Mouse (Mus musculus): ENCODE results near the gene Fndc8.
"Not testable (repeated sequence)": the region's sequence is repeated elsewhere in the genome, so short reads cannot be mapped to it uniquely, and the experiment has no call there.

Gene Fndc8

DNA sequence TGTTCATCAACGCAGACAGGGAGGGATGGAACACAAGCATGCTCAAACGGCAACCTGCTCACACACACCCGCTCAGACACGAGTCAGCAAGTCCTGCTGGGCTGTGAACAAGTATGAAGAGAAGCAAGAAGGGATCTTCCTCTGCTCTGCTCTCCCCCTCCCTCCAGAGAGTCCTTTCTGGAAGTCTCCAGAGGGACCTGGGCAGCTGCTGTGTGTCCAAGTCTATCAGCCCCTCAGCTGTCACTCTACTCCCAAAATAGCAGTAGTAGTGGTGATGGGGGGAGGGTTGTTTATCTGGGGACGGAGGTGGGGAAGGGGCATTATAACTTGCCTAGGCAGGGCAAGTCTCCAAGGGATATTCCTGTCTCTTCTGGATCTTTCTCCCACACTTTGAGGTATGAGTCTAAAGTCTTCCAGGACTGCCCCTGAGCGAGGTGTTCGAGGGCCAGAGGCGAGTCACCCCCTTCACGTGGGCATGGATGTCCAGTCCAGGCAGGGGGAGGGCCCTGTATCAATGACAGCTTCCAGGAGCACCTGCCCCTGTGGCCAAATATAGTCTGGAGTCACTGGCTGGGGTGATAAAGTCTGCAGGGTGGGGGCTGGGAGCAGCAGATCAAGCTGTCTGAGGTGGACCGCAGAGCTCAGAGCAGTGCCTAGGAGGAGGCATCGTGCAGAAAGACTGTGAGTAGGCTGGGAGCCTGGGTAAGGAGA lies 18.9 kb downstream of the Fndc8 start:
- DNase-seq (ENCODE audit: low spot score in 2 of 2) = no peak

DNA sequence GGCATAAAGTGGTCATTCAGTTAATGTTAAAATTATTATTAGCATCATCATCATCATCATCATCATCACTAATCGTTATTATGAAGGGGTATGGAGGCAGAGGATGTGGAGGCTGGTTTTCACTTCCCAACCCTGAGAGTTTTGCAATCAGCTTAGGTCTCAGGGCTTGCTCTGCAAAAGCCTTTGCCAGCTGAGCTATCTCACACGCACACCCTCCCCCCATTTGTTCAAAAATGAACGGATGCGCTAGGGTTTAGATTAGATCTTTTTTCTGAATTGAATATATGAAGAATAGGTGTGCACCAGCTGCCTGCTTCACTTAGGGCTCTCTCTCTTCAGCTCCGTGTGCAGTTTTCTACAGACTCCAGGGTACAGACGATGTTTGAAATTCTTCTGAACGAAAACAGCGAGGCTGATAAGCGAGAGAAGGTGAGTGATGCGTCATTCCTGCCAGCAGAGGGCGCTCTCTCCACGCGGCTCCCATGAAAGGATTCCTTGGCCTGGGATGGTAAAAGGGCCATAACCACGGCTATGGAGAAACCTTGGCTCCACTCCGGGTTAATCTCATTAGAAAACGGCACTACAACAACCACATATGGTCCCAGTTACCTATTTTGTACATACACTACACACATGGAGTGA lies 22.9 kb downstream of the Fndc8 start:
- peak; percentile 60 to 80 for DNase-seq (ENCODE audit: low spot score in 2 of 2)

DNA sequence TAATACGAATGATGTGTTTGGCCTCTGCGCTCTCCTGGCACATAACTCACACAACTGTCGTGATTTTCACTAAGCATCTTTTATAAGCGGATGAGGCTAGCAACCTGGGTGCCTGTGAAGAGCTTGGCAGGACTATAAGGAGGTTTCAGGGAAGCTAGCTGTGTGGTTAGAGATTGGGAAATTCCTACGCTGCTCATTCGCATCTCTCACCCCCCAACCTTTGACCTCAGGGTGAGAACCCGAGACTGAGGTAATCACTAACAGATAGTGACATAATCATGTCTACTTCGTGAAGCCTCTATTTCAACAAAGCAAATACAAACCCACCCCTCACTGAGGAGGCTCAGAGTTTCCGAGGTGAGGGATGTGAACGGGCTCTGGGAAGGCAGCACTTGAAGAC lies 28.8 kb downstream of the Fndc8 start:
- no peak for DNase-seq (ENCODE audit: low spot score in 2 of 2)

DNA sequence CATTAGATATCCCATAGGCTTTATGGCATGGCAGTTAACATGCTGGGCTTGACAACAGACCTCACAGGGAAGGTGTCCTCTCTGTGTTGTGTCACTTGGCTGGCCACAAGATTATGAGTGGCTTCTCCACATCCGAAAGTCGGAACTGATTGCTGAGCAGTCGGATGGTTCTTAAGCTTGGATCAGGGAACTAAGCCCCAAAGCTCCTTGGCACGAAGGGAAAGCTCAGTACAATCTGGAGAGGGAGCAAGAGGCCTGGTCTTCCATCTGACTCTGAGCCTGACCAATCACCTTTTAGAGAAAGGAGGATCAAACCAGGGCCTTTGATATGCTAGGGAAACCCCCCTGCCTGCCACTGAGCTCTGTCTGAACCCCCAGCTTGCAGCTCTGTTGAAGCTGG lies 29.8 kb downstream of the Fndc8 start:
- no peak for DNase-seq (ENCODE audit: low spot score in 2 of 2)

DNA sequence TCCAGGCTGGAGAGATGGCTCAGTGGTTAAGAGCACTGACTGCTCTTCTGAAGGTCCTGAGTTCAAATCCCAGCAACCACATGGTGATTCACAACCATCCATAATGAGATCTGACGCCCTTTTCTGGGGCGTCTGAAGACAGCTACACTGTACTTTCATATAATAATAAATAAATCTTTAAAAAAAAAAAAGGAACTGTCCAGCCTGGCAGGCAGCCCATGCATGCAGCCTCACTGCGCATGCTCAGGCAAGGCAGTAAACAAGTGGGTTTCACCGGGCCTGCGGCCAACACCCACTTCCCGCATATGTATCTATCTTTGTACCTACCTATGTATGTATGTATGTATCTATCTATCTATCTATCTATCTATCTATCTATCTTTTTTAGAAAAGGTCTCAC lies 32.0 kb downstream of the Fndc8 start:
- not testable (repeated sequence) for DNase-seq (ENCODE audit: low spot score in 2 of 2)

DNA sequence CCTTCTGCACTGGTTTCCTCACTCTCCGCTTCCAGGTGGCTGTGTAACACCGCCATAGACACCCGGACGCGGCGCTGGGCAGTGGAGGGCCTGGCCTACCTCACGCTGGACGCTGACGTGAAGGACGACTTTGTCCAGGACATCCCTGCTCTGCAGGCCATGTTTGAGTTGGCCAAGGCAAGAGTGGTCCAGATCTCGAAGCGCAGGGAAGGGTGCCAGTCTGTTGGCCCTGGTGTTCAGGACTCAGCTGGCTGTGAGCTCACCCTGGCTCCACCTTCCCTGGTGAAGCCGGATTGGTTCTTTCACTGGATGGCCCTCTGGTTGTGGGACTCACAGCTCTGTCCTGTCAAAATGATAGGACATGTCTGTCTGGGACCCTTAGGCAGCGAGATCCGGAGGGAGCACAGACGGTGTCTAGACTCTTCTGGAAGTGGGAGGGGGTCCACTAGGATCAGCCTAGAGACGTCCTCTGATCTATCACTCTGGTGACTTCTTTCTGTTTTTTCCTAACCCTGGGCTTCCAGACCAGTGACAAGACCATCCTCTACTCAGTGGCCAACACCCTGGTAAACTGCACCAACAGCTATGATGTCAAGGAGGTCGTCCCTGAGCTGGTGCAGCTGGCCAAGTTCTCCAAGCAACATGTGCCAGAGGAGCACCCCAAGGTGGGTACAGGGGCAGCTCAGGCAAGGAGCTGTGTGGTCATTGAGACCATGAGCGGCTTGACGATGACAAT lies 37.1 kb downstream of the Fndc8 start:
- DNase-seq (ENCODE audit: low spot score in 2 of 2) = no peak

DNA sequence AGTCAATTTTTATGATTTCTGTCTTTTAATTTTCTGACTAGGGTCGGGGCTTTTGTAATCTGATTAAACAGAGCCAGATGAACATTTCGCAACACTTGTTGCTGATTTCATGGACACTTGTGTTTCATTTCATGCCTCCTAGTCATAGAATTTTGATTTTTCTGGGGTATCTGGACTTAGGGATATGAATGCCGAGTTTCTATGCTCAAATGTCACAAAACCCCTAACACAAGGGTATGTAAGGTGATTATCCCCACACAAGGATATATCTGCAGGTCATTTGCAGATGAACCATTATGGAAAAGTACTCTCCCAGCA lies 37.7 kb downstream of the Fndc8 start:
- no peak for DNase-seq (ENCODE audit: low spot score in 2 of 2)

DNA sequence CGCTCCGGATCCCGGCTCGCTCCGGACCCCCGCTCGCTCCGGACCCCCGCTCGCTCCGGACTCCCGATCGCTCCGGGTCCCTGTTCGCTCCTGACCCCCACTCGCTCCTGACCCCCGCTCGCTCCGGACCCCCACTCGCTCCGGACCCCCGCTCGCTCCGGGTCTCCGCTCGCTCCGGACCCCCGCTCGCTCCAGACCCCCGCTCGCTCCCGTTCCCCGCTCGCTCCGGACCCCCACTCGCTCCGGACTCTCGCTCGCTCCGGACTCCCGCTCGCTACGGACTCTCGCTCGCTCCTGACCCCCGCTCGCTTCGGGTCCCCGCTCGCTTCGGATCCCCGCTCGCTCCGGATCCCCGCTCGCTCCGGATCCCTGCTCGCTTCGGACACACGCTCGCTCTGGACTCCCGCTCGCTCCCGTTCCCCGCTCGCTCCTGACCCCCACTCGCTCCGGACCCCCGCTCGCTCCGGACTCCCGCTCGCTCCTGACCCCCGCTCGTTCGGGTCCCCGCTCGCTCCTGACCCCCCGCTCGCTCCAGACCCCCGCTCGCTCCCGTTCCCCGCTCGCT lies 38.5 kb downstream of the Fndc8 start:
- DNase-seq (ENCODE audit: low spot score in 2 of 2) = not testable (repeated sequence)

DNA sequence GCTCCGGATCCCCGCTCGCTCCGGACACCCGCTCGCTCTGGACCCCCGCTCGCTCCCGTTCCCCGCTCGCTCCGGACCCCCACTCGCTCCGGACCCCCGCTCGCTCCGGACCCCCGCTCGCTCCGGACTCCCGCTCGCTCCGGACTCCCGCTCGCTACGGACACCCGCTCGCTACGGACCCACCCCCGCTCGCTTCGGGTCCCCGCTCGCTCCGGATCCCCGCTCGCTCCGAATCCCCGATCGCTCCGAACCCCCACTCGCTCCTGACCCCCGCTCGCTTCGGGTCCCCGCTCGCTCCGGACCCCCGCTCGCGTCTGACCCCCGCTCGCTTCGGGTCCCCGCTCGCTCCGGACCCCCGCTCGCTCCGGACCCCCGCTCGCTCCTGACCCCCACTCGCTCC lies 39.2 kb downstream of the Fndc8 start:
- not testable (repeated sequence) for DNase-seq (ENCODE audit: low spot score in 2 of 2)

DNA sequence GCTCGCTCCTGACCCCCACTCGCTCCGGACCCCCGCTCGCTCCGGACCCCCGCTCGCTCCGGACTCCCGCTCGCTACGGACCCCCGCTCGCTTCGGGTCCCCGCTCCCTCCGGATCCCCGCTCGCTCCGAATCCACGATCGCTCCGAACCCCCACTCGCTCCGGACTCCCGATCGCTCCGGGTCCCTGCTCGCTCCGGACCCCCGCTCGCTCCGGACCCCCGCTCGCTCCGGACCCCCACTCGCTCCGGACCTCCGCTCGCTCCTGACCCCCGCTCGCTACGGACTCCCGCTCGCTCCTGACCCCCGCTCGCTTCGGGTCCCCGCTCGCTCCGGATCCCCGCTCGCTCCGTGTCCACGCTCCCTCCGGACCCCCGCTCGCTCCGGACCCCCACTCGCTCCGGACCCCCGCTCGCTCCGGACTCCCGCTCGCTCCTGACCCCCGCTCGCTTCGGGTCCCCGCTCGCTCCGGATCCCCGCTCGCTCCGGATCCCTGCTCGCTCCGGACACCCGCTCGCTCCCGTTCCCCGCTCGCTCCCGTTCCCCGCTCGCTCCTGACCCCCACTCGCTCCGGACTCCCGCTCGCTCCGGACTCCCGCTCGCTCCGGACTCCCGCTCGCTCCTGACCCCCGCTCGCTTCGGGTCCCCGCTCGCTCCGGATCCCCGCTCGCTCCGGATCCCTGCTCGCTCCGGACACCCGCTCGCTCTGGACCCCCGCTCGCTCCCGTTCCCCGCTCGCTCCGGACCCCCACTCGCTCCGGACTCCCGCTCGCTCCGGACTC lies 39.9 kb downstream of the Fndc8 start:
- not testable (repeated sequence) for DNase-seq (ENCODE audit: low spot score in 2 of 2)

DNA sequence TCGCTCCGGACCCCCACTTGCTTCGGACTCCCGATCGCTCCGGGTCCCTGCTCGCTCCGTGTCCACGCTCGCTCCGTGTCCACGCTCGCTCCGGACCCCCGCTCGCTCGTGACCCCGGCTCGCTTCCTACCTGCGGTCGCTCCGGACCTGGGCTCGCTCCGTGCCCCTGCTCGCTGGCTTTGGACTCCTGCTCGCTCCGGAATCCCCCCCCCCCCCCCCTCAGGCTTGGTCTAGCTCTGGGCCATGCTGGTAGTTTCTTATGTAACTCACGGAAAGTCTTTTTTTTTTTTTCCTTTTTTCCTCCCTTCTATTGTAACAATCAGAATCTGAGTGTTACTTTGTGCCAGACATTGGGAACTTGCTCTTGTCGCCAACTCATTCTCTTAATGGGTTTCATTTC lies 41.3 kb downstream of the Fndc8 start:
- DNase-seq (ENCODE audit: low spot score in 2 of 2) = no peak

DNA sequence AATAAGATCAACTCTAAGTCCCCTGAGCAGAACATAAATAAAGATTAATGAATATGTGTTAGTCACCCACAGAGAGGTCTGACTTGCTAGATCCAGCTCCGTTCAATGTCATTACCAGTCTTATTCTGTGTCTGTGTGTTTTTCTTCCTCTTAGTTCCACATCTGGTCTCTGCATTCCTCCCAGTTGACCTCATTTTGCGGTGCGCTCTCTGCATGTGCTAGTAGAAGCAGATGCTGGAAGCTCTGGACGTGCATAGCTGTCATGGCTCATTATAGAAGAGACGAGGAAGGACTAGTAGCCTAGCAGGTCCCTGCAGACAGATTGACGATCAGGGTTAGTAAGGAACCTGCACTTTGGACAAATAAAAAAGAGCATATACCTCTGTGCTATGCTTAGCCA lies 51.4 kb downstream of the Fndc8 start:
- no peak for DNase-seq (ENCODE audit: low spot score in 2 of 2)

DNA sequence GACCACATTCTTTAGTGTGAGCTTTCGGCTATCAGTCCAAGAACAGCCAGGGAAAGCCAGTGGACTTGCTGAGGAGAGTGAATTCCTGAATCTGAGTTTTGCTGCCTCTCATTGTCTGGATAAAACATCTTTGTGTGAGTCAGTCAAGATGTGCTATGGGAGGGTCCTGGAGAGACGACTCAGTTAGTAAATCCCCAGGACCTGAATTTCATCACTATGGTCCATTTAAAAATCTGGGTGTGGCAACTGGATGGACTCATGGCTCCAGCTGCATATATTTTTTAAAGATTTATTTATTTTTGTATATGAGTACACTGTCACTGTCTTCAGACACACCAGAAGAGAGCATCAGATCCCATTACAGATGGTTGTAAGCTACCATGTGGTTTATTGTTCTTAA lies 53.7 kb downstream of the Fndc8 start:
- DNase-seq (ENCODE audit: low spot score in 2 of 2) = no peak

DNA sequence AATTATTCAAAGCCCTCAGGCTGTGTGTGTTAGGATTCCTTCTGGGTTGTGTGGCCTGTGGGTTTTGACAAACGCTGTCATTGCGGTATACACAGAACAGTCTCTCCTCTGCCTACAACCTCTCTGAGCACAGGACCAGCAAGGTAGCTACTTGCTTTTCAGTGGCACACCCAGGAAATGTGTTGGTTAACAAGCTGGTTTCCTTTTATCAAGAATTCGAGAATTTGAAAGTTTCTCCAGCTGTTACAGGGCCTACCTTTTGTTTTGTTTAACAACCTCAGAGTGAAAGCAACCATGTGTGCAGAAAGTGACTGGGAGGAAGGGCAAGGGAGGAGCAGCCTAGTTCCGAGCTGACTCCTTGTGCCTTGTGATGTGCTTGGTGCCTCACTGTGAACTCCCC lies 55.5 kb downstream of the Fndc8 start:
- DNase-seq (ENCODE audit: low spot score in 2 of 2) = no peak

DNA sequence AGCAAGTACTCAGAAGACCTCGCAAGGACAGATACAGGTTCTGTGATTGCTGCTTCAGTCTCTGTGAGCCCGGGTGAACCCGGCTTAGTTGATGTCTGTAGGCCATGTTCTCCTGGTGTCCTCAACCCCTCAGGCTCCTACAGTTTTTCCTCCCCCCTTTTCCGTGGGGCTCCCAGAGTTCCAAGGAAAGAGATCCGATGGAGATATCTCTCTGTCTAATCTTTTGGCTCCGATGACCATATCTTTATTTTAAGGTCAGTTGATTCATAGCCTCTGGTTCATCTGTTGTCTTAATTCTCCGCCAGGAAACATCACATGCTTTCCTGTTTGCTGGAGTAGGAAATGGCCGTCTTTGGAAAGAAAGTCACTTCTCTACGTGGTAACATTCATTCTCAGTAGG lies 57.1 kb downstream of the Fndc8 start:
- no peak for DNase-seq (ENCODE audit: low spot score in 2 of 2)
